Mouse (Mus musculus) hindbrain, postnatal 0 days (tissue): Measurements from ENCODE around the gene Chpf2. TPM values are rescaled to one million over a fixed set of nuclear protein-coding genes. Genes with fewer than 3 reads are reported as not detected.

Experiments used
- ATAC-seq: fragments of 200-750 bp; cut with Nextera tagmentation; 2 replicates; pipeline ENCODE4 v1.8.0; 2017; ENCODE audit warnings: mild to moderate bottlenecking, moderate TSS enrichment, moderate library complexity
- DNase-seq: peaks from one replicate; pipeline ENCODE4 v3.0.0-alpha.2; 2015; ENCODE audit warnings: low spot score
- H3K27ac ChIP-seq: fragments of 300-500 bp; sonication (generic); 2 replicates; pipeline ENCODE4 v1.5.1; 2014; ENCODE audit warnings: mild to moderate bottlenecking
- H3K27me3 ChIP-seq: fragments of 300-500 bp; sonication (generic); 2 replicates; pipeline ENCODE4 v1.6.1; 2014; ENCODE audit warnings: low read length, mixed read lengths; ENCODE audit not compliant: insufficient read depth
- H3K36me3 ChIP-seq: fragments of 300-500 bp; sonication (generic); 2 replicates; pipeline ENCODE4 v1.6.1; 2014; ENCODE audit warnings: low read length, mixed read lengths; ENCODE audit not compliant: insufficient read depth
- H3K4me1 ChIP-seq: fragments of 300-500 bp; sonication (generic); 2 replicates; pipeline ENCODE4 v1.6.1; 2014; ENCODE audit warnings: antibody characterized with exemption, low read length, mixed read lengths; ENCODE audit not compliant: insufficient read depth
- H3K4me2 ChIP-seq: fragments of 300-500 bp; sonication (generic); 2 replicates; pipeline ENCODE4 v1.6.1; 2014; ENCODE audit warnings: low read depth, mild to moderate bottlenecking, low read length, moderate library complexity, mixed read lengths
- H3K4me3 ChIP-seq: fragments of 300-500 bp; sonication (generic); 2 replicates; pipeline ENCODE4 v1.5.1; 2014; ENCODE audit warnings: low read length
- H3K9ac ChIP-seq: fragments of 300-500 bp; sonication (generic); replicated peaks from 2 replicates; pipeline ENCODE4 v1.6.1; 2014; ENCODE audit warnings: mild to moderate bottlenecking, low read length, moderate library complexity, mixed read lengths
- H3K9me3 ChIP-seq: fragments of 300-500 bp; sonication (generic); 2 replicates; pipeline ENCODE4 v1.6.1; 2016; ENCODE audit warnings: low read length, mixed read lengths
- CTCF ChIP-seq: IDR thresholded peaks from 2 replicates; pipeline ENCODE4 v1.5.1; 2016; ENCODE audit warnings: antibody characterized with exemption, control low read depth, low read depth
- whole genome bisulfite sequencing: fragments of 180-500 bp; shearing (Covaris S2); extraction: QIAGEN DNeasy Blood & Tissue Kit; methylation state at CpG from one replicate; pipeline ENCODE4 v1.1.7; 2014; 5-methylcytosine and 5-hydroxymethylcytosine counted together
- polyA plus RNA-seq: library from polyadenylated mRNA; unstranded; fragments of >200 nt; fragmentation: Nextera tagmentation; extraction: Ambion mirVana; gene quantifications from 2 replicates; pipeline ENCODE4 v1.2.1, GENCODE M21; 2015
- total RNA-seq: library from RNA; depleted of rRNA; stranded (reverse); fragments of >200 nt; gene quantifications from 2 replicates; pipeline ENCODE4 v1.2.3, GENCODE M21; 2014

The Chpf2 gene
- total and polyA plus RNA-seq, 2 experiments from 2014 or later = 25.0 to 46.2 TPM

- H3K4me2 ChIP-seq = no peak overlapping the region
- H3K9me3 ChIP-seq = no peaks in the 10 kb centered on the region
- DNase-seq (no peak), ATAC-seq (no peak)
- WGBS = 61% methylated on average over 23 of the region's 24 CpGs
- H3K27ac ChIP-seq = no peak overlapping the region
- TF ChIP-seq CTCF = no peak
- H3K27me3 ChIP-seq = no peaks in the 10 kb centered on the region
- no peak overlapping the region for H3K4me3 ChIP-seq
- H3K9ac ChIP-seq = no peak overlapping the region
- H3K4me1 ChIP-seq = peaks cover 17% of the 10 kb centered on the region
- H3K36me3 ChIP-seq = peaks cover 17% of the 10 kb centered on the region
Observed at GRCm38 (mm10) chr5:24591796-24592470, 5.4 kb downstream of the Chpf2 start.

- Histone ChIP-seq H3K4me1 (peaks cover 16% of the 10 kb centered on the region), H3K27ac (no peak overlapping the region), H3K4me2 (no peak overlapping the region), H3K4me3 (no peak overlapping the region), H3K27me3 (no peaks in the 10 kb centered on the region), H3K9ac (no peak overlapping the region), H3K9me3 (no peaks in the 10 kb centered on the region), H3K36me3 (peaks cover 17% of the 10 kb centered on the region)
- WGBS = 76% methylated on average over 21 of the region's 21 CpGs
- ATAC-seq = no peak
- no peak for TF ChIP-seq CTCF
- no peak for DNase-seq
Observed at GRCm38 (mm10) chr5:24592471-24593160, 6.1 kb downstream of the Chpf2 start.

- TF ChIP-seq CTCF = no peak
- H3K27me3 ChIP-seq = no peaks in the 10 kb centered on the region
- no peak overlapping the region for H3K9ac ChIP-seq
- H3K4me3 ChIP-seq = no peak overlapping the region
- no peaks in the 10 kb centered on the region for H3K9me3 ChIP-seq
- no peak overlapping the region for H3K4me2 ChIP-seq
- DNase-seq (no peak), ATAC-seq (no peak)
- H3K4me1 ChIP-seq = peaks cover 16% of the 10 kb centered on the region
- 75% methylated on average over 10 of the region's 10 CpGs for WGBS
- H3K27ac ChIP-seq = no peak overlapping the region
- H3K36me3 ChIP-seq = peaks cover 17% of the 10 kb centered on the region
Observed at GRCm38 (mm10) chr5:24593230-24593629, 6.7 kb downstream of the Chpf2 start.

- H3K9ac ChIP-seq = no peak overlapping the region
- no peak for TF ChIP-seq CTCF
- peaks cover 17% of the 10 kb centered on the region for H3K36me3 ChIP-seq
- ATAC-seq (no peak), DNase-seq (no peak)
- peaks cover 21% of the 10 kb centered on the region for H3K4me1 ChIP-seq
- H3K4me3 ChIP-seq = no peak overlapping the region
- H3K4me2 ChIP-seq = no peak overlapping the region
- no peaks in the 10 kb centered on the region for H3K9me3 ChIP-seq
- H3K27ac ChIP-seq = no peak overlapping the region
- H3K27me3 ChIP-seq = no peaks in the 10 kb centered on the region
- 66% methylated on average over 10 of the region's 10 CpGs for WGBS
Observed at GRCm38 (mm10) chr5:24593928-24594327, 7.4 kb downstream of the Chpf2 start.

- no peaks in the 10 kb centered on the region for H3K9me3 ChIP-seq
Observed at GRCm38 (mm10) chr5:24594346-24594745, 7.8 kb downstream of the Chpf2 start.

GRCm38 (mm10) chr5:24595261-24595660 is 8.7 kb downstream of the Chpf2 start:
- no peak for TF ChIP-seq CTCF
- no peak overlapping the region for H3K27ac ChIP-seq
- no peak for DNase-seq
- no peak for ATAC-seq
- H3K36me3 ChIP-seq = peaks cover 11% of the 10 kb centered on the region
- no peak overlapping the region for H3K4me2 ChIP-seq
- no peaks in the 10 kb centered on the region for H3K9me3 ChIP-seq
- peaks cover 25% of the 10 kb centered on the region for H3K4me1 ChIP-seq
- WGBS = 83% methylated on average over 5 of the region's 5 CpGs
- no peak overlapping the region for H3K9ac ChIP-seq
- H3K4me3 ChIP-seq = no peak overlapping the region
- no peaks in the 10 kb centered on the region for H3K27me3 ChIP-seq

More at GRCm38 (mm10) chr5:24594346-24594745, 7.8 kb downstream of the Chpf2 start:
- Histone ChIP-seq H3K9ac (no peak overlapping the region), H3K4me1 (peaks cover 25% of the 10 kb centered on the region), H3K4me2 (no peak overlapping the region), H3K36me3 (peaks cover 13% of the 10 kb centered on the region), H3K27me3 (no peaks in the 10 kb centered on the region), H3K27ac (no peak overlapping the region), H3K4me3 (no peak overlapping the region)
- ATAC-seq (no peak), DNase-seq (no peak)
- WGBS = 89% methylated on average over 5 of the region's 5 CpGs
- TF ChIP-seq CTCF = no peak

GRCm38 (mm10) chr5:24595786-24596380 is 9.3 kb downstream of the Chpf2 start:
- Histone ChIP-seq H3K27ac (peak overlapping the region; percentile 82), H3K36me3 (peaks cover 11% of the 10 kb centered on the region), H3K4me2 (peak overlapping the region; percentile 40), H3K9ac (peak overlapping the region; percentile 22), H3K27me3 (no peaks in the 10 kb centered on the region), H3K4me3 (no peak overlapping the region), H3K9me3 (no peaks in the 10 kb centered on the region), H3K4me1 (peaks cover 28% of the 10 kb centered on the region)
- ATAC-seq (no peak), DNase-seq (no peak)
- WGBS = 49% methylated on average over 14 of the region's 14 CpGs
- peak; percentile 31; the same call in 1 of the 2 replicates for TF ChIP-seq CTCF
